Mouse (Mus musculus) thymus, adult 2 months (tissue): ENCODE results near the gene Gdf10. TPM values are rescaled to one million over a fixed set of nuclear protein-coding genes. Genes with fewer than 3 reads are reported as not detected.

ENCODE experiments used
- DNase-seq: peaks from one replicate; pipeline ENCODE4 v3.0.0; 2021
- H3K27ac ChIP-seq: fragments of 200-500 bp; 2 replicates; pipeline ENCODE4 v1.5.1; 2012; ENCODE audit warnings: low read length, control low read depth; ENCODE audit not compliant: control insufficient read depth, insufficient read depth
- H3K27me3 ChIP-seq: fragments of 200-500 bp; 2 replicates; pipeline ENCODE4 v1.6.1; 2012; ENCODE audit warnings: mild to moderate bottlenecking, low read length, moderate library complexity, mixed read lengths; ENCODE audit not compliant: control insufficient read depth, insufficient read depth
- H3K36me3 ChIP-seq: fragments of 200-500 bp; 2 replicates; pipeline ENCODE4 v1.6.1; 2012; ENCODE audit warnings: mild to moderate bottlenecking, low read length, moderate library complexity; ENCODE audit not compliant: control insufficient read depth, insufficient read depth
- H3K4me1 ChIP-seq: fragments of 200-500 bp; replicated peaks from 2 replicates; pipeline ENCODE4 v1.6.1; 2012; ENCODE audit warnings: low read length; ENCODE audit not compliant: control insufficient read depth, insufficient read depth
- H3K4me3 ChIP-seq: fragments of 200-500 bp; 2 replicates; pipeline ENCODE4 v1.5.1; 2012; ENCODE audit warnings: mild to moderate bottlenecking, low read length, control low read depth, moderate library complexity; ENCODE audit not compliant: control insufficient read depth, insufficient read depth
- CTCF ChIP-seq: fragments of 200-500 bp; IDR thresholded peaks from 2 replicates; pipeline ENCODE4 v1.5.1; 2012; ENCODE audit warnings: mild to moderate bottlenecking, control low read depth, low read length, moderate library complexity, borderline replicate concordance; ENCODE audit not compliant: control insufficient read depth, poor library complexity, insufficient read depth; ENCODE audit errors: extremely low read depth
- POLR2A ChIP-seq: fragments of 200-500 bp; IDR thresholded peaks from 2 replicates; pipeline ENCODE4 v1.6.1; 2012; ENCODE audit warnings: mild to moderate bottlenecking, low read length, control low read depth, moderate library complexity; ENCODE audit not compliant: control insufficient read depth, poor library complexity, insufficient read depth; ENCODE audit errors: extremely low read depth
- WGBS: fragments of 180-500 bp; shearing (Covaris S2); methylation state at CpG from one replicate; pipeline ENCODE4 v1.1.7; 2018; 5-methylcytosine and 5-hydroxymethylcytosine counted together
- polyA plus RNA-seq: library from polyadenylated mRNA; depleted of rRNA; stranded (reverse); fragments of >200 nt; gene quantifications from 2 replicates; pipeline ENCODE4 v1.2.3, GENCODE M21; 2012

Gdf10 gene
- polyA plus RNA-seq, 1 experiment: 2.3 TPM

GRCm38 (mm10) chr14:33932935-33933703, 9.7 kb downstream of the Gdf10 start:
- Histone ChIP-seq H3K36me3 (no peaks in the 10 kb centered on the region), H3K4me1 (no peaks in the 10 kb centered on the region), H3K4me3 (no peak overlapping the region), H3K27me3 (no peaks in the 10 kb centered on the region), H3K27ac (no peak overlapping the region)
- peak; percentile 21 for DNase-seq
- no peak for TF ChIP-seq POLR2A
- no peak for TF ChIP-seq CTCF
- 69% methylated on average over 10 of the region's 10 CpGs for WGBS

GRCm38 (mm10) chr14:33933778-33934317, 10.5 kb downstream of the Gdf10 start:
- H3K36me3 ChIP-seq: no peaks in the 10 kb centered on the region
- no peaks in the 10 kb centered on the region for H3K4me1 ChIP-seq
- no peak overlapping the region for H3K27ac ChIP-seq
- H3K27me3 ChIP-seq: no peaks in the 10 kb centered on the region
- no peak for DNase-seq
- TF ChIP-seq POLR2A (no peak), CTCF (no peak)
- WGBS: 39% methylated on average over 5 of the region's 5 CpGs
- H3K4me3 ChIP-seq: no peak overlapping the region

- H3K27ac ChIP-seq: no peak overlapping the region
- TF ChIP-seq CTCF (no peak), POLR2A (no peak)
- H3K36me3 ChIP-seq: no peaks in the 10 kb centered on the region
- no peak for DNase-seq
- no peak overlapping the region for H3K4me3 ChIP-seq
- no peaks in the 10 kb centered on the region for H3K27me3 ChIP-seq
- 26% methylated on average over 9 of the region's 9 CpGs for WGBS
- no peaks in the 10 kb centered on the region for H3K4me1 ChIP-seq
Observed at GRCm38 (mm10) chr14:33939117-33939516, 15.7 kb downstream of the Gdf10 start.

- Histone ChIP-seq H3K36me3 (no peaks in the 10 kb centered on the region), H3K4me3 (no peak within 1 kb of the TSS), H3K27ac (no peak within 1 kb of the TSS), H3K27me3 (no peaks in the 10 kb centered on the region), H3K4me1 (no peaks in the 10 kb centered on the region)
- TF ChIP-seq CTCF (no peak), POLR2A (no peak)
- no peak for DNase-seq
- WGBS: 85% methylated on average over 8 of the region's 8 CpGs
Observed at GRCm38 (mm10) chr14:33940739-33941138, 17.4 kb downstream of the Gdf10 start, which contains the start of gene Gdf2. Gene Gdf2, plus strand, starts transcription at chr14:33941039.

GRCm38 (mm10) chr14:33942222-33942621, 18.8 kb downstream of the Gdf10 start:
- Histone ChIP-seq H3K27me3 (no peaks in the 10 kb centered on the region), H3K36me3 (no peaks in the 10 kb centered on the region), H3K27ac (no peak overlapping the region), H3K4me3 (no peak overlapping the region), H3K4me1 (no peaks in the 10 kb centered on the region)
- 79% methylated on average over 5 of the region's 5 CpGs for WGBS
- no peak for TF ChIP-seq CTCF
- no peak for TF ChIP-seq POLR2A
- DNase-seq: no peak

GRCm38 (mm10) chr14:33946125-33946524, 22.7 kb downstream of the Gdf10 start:
- no peak for DNase-seq
- no peaks in the 10 kb centered on the region for H3K36me3 ChIP-seq
- H3K27ac ChIP-seq: no peak overlapping the region
- no peaks in the 10 kb centered on the region for H3K4me1 ChIP-seq
- H3K4me3 ChIP-seq: no peak overlapping the region
- H3K27me3 ChIP-seq: no peaks in the 10 kb centered on the region
- 63% methylated on average over 6 of the region's 6 CpGs for WGBS
- TF ChIP-seq CTCF (no peak), POLR2A (no peak)
